In the genomic region with DNA sequence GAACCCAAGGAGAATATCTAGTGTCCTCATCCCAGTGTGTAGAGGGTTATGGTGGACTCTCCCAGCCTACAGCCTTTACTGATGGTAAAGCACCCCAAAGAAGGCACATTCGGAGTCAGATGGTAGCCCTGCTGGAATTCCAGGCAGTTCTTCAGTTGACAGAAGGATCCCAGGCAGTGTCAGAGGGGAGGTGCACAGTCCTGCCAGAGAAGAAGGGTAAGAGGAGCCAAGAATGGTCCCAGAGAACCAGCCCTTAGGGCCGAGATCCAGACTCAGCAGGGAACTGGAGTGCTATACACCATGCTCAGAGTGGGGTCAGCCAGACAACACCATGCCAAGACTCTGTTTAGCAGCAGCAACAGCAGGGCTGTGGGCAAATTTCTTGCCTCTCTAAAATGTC, we compare ENCODE assay signal across 27 mouse cellular contexts.
DNase-seq lines count a peak whose midpoint lies in the region; ATAC-seq lines count a peak whose summit lies in the region.
"Had no signal": no experiment of that assay in that cellular context is flagged by ENCODE, and none has a peak within 500 bp of the region (broad histone marks: within the 10 kb centered on the region; RNA-seq: fewer than 3 reads in every experiment).

No protein-coding gene starts in this region.

- ATAC-seq in hindbrain, embryonic 15.5 days (ENCODE audit: low FRiP score, low read depth), result peak; percentile 59; the same call in 1 of the 2 replicates
- ATAC-seq in hindbrain, embryonic 13.5 days (ENCODE audit: low FRiP score), result no peak
- ATAC-seq: forebrain, embryonic 15.5 days; intestine, embryonic 16.5 days; liver, embryonic 12.5 days; Patski had no signal

- 53% methylated on average over 2 of the region's 2 CpGs for WGBS in hindbrain, embryonic 15.5 days
- 73% methylated on average over 2 of the region's 2 CpGs for WGBS in hindbrain, embryonic 13.5 days

- no peaks in the 10 kb centered on the region for H3K36me3 ChIP-seq in hindbrain, embryonic 15.5 days
- H3K36me3 ChIP-seq in hindbrain, embryonic 13.5 days, result no peaks in the 10 kb centered on the region
- H3K36me3 ChIP-seq: embryonic facial prominence, embryonic 13.5 days; forebrain, embryonic 15.5 days; heart, embryonic 13.5 days; limb, embryonic 13.5 days; liver, embryonic 12.5 days had no signal

- no peak overlapping the region for H3K4me2 ChIP-seq in hindbrain, embryonic 15.5 days
- H3K4me2 ChIP-seq in hindbrain, embryonic 13.5 days, result no peak overlapping the region
- H3K4me2 ChIP-seq: embryonic facial prominence, embryonic 13.5 days; forebrain, embryonic 15.5 days; heart, embryonic 13.5 days; hindbrain, embryonic 14.5 days; limb, embryonic 13.5 days; liver, embryonic 12.5 days; midbrain, embryonic 11.5 days had no signal

- no peak overlapping the region for H3K9ac ChIP-seq in hindbrain, embryonic 15.5 days
- no peak overlapping the region for H3K9ac ChIP-seq in hindbrain, embryonic 13.5 days
- H3K9ac ChIP-seq: embryonic facial prominence, embryonic 13.5 days; forebrain, embryonic 15.5 days; heart, embryonic 13.5 days; hindbrain, embryonic 14.5 days; limb, embryonic 13.5 days; liver, embryonic 12.5 days had no signal

- no peak overlapping the region for H3K27ac ChIP-seq in hindbrain, embryonic 15.5 days (replicated peaks)
- H3K27ac ChIP-seq in hindbrain, embryonic 13.5 days, result no peak overlapping the region
- H3K27ac ChIP-seq: embryonic facial prominence, embryonic 13.5 days; forebrain, embryonic 15.5 days; heart, adult 2 months; heart, embryonic 13.5 days; hindbrain, embryonic 14.5 days; limb, embryonic 13.5 days; liver, embryonic 12.5 days; stomach, postnatal 0 days had no signal

- DNase-seq in brain, adult 2 months (ENCODE audit: low read depth, low spot score), result peak; percentile 98
- peak; percentile 87 to 93 for DNase-seq in cerebellum, adult 18-20 months
- peak; percentile 88 to 94 for DNase-seq in cerebellum, postnatal 14 days
- no peak for DNase-seq in adrenal gland, postnatal 25 days
- DNase-seq in Muller cell, postnatal 12 days (ENCODE audit: inconsistent ontology term), result no peak
- DNase-seq: adrenal gland, adult 2 months; gastrocnemius, postnatal 36 days; heart, adult 2 months; heart, postnatal 14 days; kidney, adult 9 months; kidney, postnatal 14 days; lung, adult 18-20 months; lung, postnatal 10 days; thymus, adult 2 months; thymus, postnatal 4 days had no signal

- H3K9me3 ChIP-seq in hindbrain, embryonic 15.5 days, result no peaks in the 10 kb centered on the region
- no peaks in the 10 kb centered on the region for H3K9me3 ChIP-seq in hindbrain, embryonic 13.5 days
- H3K9me3 ChIP-seq: embryonic facial prominence, embryonic 13.5 days; forebrain, embryonic 15.5 days; heart, embryonic 13.5 days; limb, embryonic 13.5 days; liver, embryonic 12.5 days had no signal

- no peak overlapping the region for H3K4me3 ChIP-seq in hindbrain, embryonic 15.5 days
- H3K4me3 ChIP-seq in hindbrain, embryonic 13.5 days, result no peak overlapping the region
- H3K4me3 ChIP-seq: embryonic facial prominence, embryonic 13.5 days; forebrain, embryonic 15.5 days; heart, adult 2 months; heart, embryonic 13.5 days; limb, embryonic 13.5 days; liver, embryonic 12.5 days had no signal

- no peaks in the 10 kb centered on the region for H3K4me1 ChIP-seq in hindbrain, embryonic 15.5 days (replicated peaks)
- no peaks in the 10 kb centered on the region for H3K4me1 ChIP-seq in hindbrain, embryonic 13.5 days (replicated peaks)
- H3K4me1 ChIP-seq: embryonic facial prominence, embryonic 13.5 days; forebrain, embryonic 15.5 days; heart, embryonic 13.5 days; liver, embryonic 12.5 days had no signal

- no peaks in the 10 kb centered on the region for H3K27me3 ChIP-seq in hindbrain, embryonic 15.5 days
- H3K27me3 ChIP-seq in hindbrain, embryonic 13.5 days, result no peaks in the 10 kb centered on the region
- H3K27me3 ChIP-seq: embryonic facial prominence, embryonic 13.5 days; forebrain, embryonic 15.5 days; heart, embryonic 13.5 days; liver, embryonic 12.5 days had no signal

Comparison
In these comparisons a context has a peak if more than half of its experiments do, and no peak if none do; other contexts are left out.
1. DNase-seq: peak in brain, adult 2 months (single experiment), cerebellum, adult 18-20 months (2 of 2) and cerebellum, postnatal 14 days (2 of 2); none in adrenal gland, postnatal 25 days (single experiment) and Muller cell, postnatal 12 days (single experiment).